Comparison of ENCODE assay signal across 11 mouse cellular contexts in genomic region chr6:117218442-117219299, GRCm38 (mm10). TPM values are rescaled to one million over a fixed set of nuclear protein-coding genes. Genes with fewer than 3 reads are reported as not detected.
DNase-seq lines count a peak whose midpoint lies in the region; ATAC-seq lines count a peak whose summit lies in the region.
"Had no signal": no experiment of that assay in that cellular context is flagged by ENCODE, and none has a peak within 500 bp of the region (broad histone marks: within the 10 kb centered on the region; RNA-seq: fewer than 3 reads in every experiment).

No protein-coding gene starts in this region.

- H3K4me3 ChIP-seq in kidney, embryonic 14.5 days (ENCODE audit: low read length), result no peak overlapping the region
- H3K4me3 ChIP-seq in embryonic facial prominence, embryonic 10.5 days, result no peak overlapping the region
- H3K4me3 ChIP-seq: erythroblast, embryonic 14.5 days had no signal

- H3K36me3 ChIP-seq in kidney, embryonic 14.5 days (ENCODE audit: control insufficient read depth, insufficient read depth, low read length), result no peaks in the 10 kb centered on the region
- no peaks in the 10 kb centered on the region for H3K36me3 ChIP-seq in embryonic facial prominence, embryonic 10.5 days (replicated peaks)

- no peak overlapping the region for H3K9ac ChIP-seq in kidney, embryonic 14.5 days (ENCODE audit: low read depth, low read length)
- H3K9ac ChIP-seq: lung, embryonic 14.5 days had no signal

- H3K27ac ChIP-seq in kidney, embryonic 14.5 days (ENCODE audit: low read depth, low read length), result peak overlapping the region; percentile 7; the same call in 1 of the 2 replicates
- H3K27ac ChIP-seq in embryonic facial prominence, embryonic 10.5 days (replicated peaks), result peak overlapping the region; percentile 60

- H3K4me2 ChIP-seq in kidney, embryonic 14.5 days (replicated peaks; ENCODE audit: low read depth, low read length), result no peak overlapping the region
- H3K4me2 ChIP-seq: lung, embryonic 14.5 days had no signal

- peaks cover 3% of the 10 kb centered on the region; the same call in 1 of the 2 replicates for H3K4me1 ChIP-seq in kidney, embryonic 14.5 days (ENCODE audit: control insufficient read depth, insufficient read depth, low read length)
- peaks cover 30% of the 10 kb centered on the region for H3K4me1 ChIP-seq in embryonic facial prominence, embryonic 10.5 days

- no peak for DNase-seq in kidney, postnatal 4 days
- peak; percentile 60 for DNase-seq in cerebellum, adult 11-12 months
- DNase-seq in embryonic facial prominence, embryonic 10.5 days (ENCODE audit: low spot score), result no peak
- peak; percentile 13 to 33 for DNase-seq in layer of hippocampus, postnatal 14 days (ENCODE audit: low spot score in 2 of 2)
- no peak for DNase-seq in lung, adult 18-20 months
- DNase-seq in spleen, postnatal 14 days (ENCODE audit: low spot score in 2 of 2), result no peak
- DNase-seq in thymus, postnatal 14 days, result no peak

- ATAC-seq in kidney, embryonic 14.5 days (ENCODE audit: low FRiP score, low TSS enrichment), result no peak
- ATAC-seq: inflammation-experienced regulatory T-cells, adult 6 months had no signal

- no peaks in the 10 kb centered on the region for H3K9me3 ChIP-seq in kidney, embryonic 14.5 days (ENCODE audit: control insufficient read depth, low read length)
- H3K9me3 ChIP-seq in embryonic facial prominence, embryonic 10.5 days, result no peaks in the 10 kb centered on the region

- 87% methylated on average over 9 of the region's 9 CpGs for WGBS in kidney, embryonic 14.5 days
- WGBS in embryonic facial prominence, embryonic 10.5 days, result 81% methylated on average over 9 of the region's 9 CpGs

- no peaks in the 10 kb centered on the region for H3K27me3 ChIP-seq in kidney, embryonic 14.5 days (ENCODE audit: control insufficient read depth, insufficient read depth, low read length)
- H3K27me3 ChIP-seq in embryonic facial prominence, embryonic 10.5 days (replicated peaks; ENCODE audit: low read depth, poor library complexity, severe bottlenecking), result no peaks in the 10 kb centered on the region

RNA-seq across cellular contexts. Expression of gene Cxcl12, which starts 50.3 kb away (rescaled TPM):
- polyA plus RNA-seq in kidney, embryonic 14.5 days (2014; fragmentation: Nextera tagmentation; extraction: Ambion mirVana), result 90.7 and 109 TPM in 2 replicates
- 101 and 126 TPM in 2 replicates for polyA plus RNA-seq in embryonic facial prominence, embryonic 10.5 days (2016; fragmentation: Nextera tagmentation; extraction: Ambion mirVana)
- total RNA-seq in layer of hippocampus, postnatal 14 days (2021), result 10 to 100 TPM; 41.7 to 45.2 TPM
- polyA plus RNA-seq: inflammation-experienced regulatory T-cells, adult 6 months had no signal

Comparison
In these comparisons a context has a peak if more than half of its experiments do, and no peak if none do; other contexts are left out.
1. DNase-seq: peak in cerebellum, adult 11-12 months (single experiment) and layer of hippocampus, postnatal 14 days (2 of 2); none in kidney, postnatal 4 days (0 of 2), embryonic facial prominence, embryonic 10.5 days (single experiment), lung, adult 18-20 months (0 of 2), spleen, postnatal 14 days (0 of 2) and thymus, postnatal 14 days (single experiment).